Mouse (Mus musculus) retina, postnatal 1 day (tissue): ENCODE results near the gene Ccdc141.

ENCODE experiments used
- DNase-seq: peaks from one replicate; pipeline ENCODE4 v3.0.0-alpha.2; 2012

Ccdc141 gene

DNA sequence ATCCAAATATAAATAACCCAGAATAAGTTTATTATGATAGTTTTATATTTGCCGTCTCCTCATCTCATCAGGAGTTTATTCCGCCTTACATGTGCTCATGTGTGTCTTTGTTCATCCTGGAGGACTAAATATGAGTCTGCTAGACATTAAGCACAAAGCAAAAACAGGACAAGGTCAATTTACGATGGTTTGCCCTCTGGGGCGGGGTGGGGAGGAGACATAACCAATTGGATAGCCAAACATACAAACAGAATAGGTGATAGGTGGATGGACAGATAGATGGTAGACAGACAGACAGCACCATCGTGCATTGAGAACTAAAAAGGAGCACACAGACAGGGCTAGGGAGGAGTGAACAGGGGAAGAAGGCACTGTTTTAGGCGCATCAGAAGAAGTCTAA is 3.4 kb upstream of the Ccdc141 start:
- DNase-seq = no peak

DNA sequence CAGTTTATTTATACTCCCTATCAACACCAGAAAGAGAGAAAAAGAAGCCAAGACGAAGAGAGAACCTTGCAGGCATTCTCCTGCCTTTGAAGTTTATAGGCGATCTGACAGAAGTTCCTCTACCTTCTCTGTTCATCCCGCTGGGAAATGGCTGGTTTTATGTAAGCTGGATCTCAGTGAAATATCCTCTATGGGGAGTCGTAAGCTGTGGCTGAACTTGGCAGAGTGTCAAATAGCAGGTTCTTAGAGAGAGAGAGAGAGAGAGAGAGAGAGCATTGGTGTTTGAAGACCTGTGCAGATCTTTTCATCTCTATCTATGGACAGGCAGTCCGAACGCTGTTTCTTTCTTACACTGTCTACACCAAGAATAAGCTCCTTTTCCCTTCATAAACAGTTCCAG is 2.9 kb upstream of the Ccdc141 start:
- DNase-seq = no peak

DNA sequence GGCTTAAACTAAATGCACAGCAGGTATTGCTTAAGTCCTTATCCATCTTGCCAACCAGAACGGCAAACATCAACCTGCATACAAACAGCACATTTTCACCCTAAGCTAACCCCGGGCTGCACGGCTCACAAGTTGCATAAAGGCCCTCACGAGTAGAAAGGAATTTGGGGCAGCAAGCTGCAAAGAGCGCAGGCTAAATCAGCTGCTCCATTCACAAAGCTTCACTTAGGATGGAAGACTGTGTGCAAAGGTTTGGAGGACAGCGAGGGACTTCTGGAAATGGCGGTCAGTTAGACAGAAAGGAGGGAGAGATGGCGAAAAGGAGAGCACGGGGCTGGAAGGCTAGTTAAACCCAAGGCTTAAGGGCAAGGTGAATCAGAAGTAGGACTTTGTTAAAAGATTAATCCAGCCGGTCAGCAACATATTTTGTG is 1.8 kb upstream of the Ccdc141 start:
- DNase-seq = peak; percentile 62

DNA sequence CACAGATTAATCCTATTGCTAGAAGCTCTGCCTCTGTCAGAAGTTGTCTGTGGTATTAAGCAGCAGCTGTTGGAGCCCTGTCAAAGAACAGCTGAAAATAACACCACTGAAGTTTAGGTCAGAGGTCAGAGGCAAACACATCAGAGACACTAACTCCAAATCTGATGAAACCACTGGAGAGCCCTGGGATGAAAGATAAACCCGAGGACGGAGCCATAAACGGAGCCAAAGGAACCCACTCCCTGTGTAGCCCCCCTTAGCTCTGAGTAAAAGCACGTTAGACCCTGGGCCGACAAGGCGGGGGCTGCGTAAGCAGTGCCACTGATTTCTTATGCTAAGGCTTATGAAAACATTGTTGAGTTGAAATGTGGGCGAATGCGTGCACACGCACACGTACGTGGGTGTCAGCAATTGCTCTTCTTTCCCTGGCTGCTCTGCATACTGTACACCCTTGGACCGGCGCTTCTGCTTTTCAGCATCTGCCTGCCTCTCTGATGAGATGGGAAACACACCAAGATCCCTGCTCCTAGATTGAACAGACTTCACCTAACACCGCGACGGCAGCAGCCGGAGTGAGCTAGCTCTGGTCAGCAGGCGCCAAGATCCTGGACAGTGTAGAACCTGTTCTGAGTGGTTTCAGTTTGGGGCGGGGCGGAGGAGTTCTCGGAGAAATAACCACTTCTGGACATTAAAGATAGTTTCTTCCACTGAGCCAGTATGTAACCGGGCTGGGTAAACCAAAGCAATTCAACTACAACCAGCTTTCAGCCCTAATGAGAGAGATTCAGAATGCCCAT is 1.2 kb upstream of the Ccdc141 start:
- peak; percentile 48 for DNase-seq

DNA sequence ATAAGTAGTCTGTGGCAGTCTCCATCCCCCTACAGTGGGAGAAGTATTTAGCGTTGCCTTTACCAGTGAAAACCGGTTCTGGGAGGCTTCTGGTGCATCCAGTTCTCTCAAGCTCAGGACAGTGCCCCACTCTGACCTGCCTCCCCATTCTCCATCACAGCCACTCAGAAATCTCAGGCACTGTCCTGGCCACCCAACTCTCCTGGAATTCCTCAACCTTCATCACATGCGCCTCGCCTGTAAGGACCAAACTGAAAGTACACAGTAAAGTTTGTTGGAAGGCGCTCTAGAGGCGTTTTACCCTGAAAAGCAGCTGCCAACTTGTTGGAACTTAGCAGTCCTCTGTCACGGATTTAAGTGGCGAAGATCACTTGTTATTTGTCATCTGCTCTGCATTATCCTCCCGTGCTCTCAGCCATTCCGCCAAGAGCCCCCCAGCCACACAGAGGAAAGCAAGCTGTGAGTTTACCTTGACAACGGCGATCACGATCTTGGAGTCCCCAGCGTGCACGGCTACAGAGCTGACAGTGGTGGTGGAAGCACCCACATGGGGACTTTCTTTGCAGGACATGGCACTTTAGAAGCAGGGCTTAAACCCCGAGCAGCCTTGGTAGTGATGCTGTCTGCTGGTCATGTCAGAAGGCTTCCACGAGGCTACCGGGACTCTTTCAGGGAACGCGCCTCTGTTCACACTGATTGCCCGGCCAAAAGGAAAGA is 362 bp downstream of the Ccdc141 start:
- peak; percentile 61 for DNase-seq

DNA sequence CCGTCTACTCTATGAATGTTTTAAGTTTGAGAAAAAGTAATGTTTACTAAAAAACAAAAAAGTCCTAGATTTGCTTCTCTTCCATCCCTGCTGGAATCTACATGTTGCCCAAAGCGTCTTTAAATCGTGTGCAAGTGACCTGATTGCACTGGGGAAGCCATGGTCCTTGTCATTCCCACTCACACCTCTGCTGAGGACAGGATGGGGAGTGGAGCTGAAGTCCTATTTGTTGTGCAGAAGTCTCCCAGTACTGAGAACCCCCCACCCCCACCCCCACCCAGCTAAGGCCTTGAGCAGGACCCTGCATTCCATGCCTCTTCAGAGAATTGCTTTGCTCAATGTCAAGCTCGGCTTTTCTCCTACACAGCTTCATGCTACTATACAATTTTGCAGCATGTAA is 1.2 kb downstream of the Ccdc141 start:
- DNase-seq = no peak

DNA sequence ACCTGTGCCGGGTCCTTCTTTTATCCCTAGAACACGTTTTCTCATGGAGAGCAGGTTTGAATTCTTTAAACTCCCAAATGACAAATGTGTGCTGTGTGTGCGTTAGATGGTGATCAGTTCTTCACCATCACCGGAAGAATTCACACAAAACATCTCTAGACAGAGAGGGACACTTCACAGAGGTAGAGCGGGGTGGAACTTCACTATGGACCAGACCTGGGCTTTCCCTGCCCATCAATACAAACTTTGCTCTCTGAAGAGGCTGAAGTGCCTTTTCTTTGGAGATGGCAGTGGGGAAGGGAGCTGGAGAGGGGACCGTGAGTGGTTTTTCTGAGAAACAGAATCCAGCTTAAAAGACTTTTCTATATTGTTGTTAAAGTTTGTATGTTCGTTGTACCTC is 1.7 kb downstream of the Ccdc141 start:
- no peak for DNase-seq

DNA sequence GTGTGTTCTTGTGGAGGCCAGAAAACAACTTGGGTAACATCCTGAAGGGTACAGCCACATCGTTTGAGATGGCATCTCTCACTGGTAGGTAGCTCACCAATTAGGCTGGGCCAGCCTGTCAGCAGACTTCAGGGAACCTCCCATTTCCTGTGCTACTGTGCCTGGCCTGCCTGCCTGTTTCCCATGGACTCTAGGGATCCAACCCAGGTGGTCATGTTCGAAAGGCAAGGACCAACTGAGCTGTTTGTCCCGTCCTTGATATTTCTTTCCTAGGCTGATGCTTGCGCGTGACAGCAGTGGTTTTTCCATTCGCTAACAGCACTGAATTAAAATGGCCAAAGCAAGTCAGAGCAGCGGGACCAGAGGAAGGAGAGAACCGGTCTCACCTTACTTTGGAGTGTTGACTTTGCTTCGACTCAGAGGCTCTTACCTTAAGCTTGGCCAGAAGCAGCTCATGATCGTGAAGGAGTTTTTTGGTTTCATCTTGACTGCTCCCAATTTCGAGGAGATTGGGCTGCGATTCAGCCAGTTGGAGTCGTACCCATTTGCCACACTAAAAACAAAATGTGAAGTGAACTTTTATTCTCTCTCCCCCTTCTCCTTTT is 2.3 kb downstream of the Ccdc141 start:
- no peak for DNase-seq

DNA sequence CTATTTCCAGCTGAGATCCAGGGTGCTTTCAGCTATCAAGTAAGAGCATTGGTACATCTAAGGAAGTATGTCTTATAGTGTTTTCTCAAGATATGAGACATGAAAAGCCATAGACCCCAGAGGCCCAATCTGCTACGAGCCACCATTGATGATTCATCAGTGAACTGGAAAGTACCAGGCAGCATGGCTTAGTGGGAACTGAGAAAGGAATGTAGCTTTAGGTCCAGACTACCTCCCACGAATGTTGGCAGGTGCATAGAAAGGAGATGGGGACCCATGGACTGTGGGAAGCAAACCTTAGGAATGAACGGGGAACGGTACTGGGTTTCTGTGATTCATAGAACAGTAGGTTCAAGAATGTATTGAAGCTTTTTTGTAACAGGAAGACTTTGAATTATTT is 4.1 kb downstream of the Ccdc141 start:
- DNase-seq = no peak

DNA sequence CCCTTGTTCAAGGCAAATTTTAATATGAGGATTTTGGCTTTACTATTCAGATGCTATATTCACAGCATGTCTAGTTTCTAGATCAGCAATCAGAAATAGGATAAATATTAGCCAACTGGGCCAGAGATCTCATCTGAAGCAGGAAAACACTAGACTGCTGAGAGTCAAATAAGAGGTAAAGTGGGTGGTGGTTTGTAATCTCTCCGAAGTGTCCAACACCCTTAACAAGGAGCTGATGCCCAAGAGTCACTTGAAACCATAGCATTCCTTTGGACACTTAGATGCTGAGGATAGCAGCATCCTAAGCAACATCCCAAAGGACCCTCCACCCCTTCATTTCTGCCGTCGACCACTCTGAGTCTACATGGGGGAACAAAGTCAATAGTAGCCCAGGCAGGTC is 5.8 kb downstream of the Ccdc141 start:
- no peak for DNase-seq

DNA sequence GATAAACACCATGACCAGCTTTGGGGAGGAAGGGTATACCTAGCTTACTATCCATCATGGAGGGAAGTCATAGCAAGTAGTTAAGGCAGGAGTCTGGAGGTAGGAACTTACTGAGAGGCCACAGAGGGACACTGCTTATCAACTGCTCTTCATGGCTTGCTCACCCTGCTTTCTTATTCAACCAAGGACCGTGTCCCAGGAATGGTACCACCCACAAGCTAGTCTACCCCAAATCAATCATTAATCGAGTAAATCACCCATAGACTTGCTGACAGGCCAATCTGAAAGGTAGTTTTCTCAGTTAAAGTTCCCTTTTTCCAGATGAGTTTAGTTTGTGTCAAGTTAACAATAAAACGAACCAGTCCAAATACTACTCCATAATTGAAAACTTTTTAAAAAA is 7.1 kb downstream of the Ccdc141 start:
- no peak for DNase-seq

DNA sequence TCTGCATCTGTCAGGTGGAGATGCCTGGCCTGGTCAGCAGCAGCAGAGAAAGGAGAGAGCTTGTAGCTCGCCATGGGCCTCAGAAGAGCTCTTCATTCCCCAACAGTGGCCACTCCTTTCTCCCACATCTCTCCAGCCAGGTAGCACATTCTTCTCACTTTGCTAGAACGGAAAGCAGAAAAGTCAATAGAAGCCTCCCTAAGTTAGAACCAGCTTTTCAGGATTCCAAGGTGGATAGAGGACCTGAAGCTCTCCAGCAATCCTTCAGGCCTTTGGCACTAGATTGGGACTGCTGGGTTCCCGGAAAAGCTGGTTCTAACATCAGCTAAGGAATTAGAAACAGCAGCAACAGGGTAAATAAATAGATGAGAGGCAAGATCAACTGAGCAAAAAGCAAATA is 8.3 kb downstream of the Ccdc141 start:
- DNase-seq = no peak

DNA sequence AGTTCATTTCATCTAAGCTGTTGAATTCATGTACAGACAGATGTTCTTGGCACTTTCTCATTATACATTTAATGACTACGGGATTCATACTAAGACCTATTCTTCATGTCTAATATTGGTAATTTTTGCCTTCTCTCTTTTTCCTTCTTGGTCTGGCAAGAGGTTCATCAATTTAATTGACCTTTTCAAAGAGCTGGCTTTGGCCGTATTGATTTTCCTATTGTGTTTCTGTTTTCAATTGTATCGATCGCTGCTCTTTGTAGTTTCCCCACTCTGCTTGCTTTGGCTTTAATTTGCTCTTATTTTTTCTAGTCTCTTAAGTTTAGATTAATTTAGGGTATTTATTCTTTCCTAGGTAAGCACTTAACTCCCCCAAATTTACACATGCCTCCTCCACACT is 12.9 kb downstream of the Ccdc141 start:
- no peak for DNase-seq

DNA sequence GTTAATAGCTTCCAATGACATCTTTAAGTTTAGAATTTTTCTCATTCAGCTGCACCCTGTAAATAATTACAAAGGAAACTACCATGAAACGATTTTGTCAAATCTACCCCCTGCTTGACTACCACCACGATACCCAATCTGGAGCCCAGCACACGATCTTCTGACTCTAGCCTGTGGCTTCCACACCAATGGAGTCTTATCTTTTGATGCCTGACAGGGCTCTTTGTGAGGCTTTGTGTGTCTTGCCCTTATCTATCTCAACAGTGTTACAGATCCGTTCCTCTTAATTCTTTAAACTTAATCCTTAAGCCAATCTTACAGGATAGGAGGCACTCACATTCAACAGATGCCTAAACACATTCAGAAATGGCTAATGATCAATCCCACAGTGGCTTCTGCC is 16.4 kb downstream of the Ccdc141 start:
- DNase-seq = no peak

DNA sequence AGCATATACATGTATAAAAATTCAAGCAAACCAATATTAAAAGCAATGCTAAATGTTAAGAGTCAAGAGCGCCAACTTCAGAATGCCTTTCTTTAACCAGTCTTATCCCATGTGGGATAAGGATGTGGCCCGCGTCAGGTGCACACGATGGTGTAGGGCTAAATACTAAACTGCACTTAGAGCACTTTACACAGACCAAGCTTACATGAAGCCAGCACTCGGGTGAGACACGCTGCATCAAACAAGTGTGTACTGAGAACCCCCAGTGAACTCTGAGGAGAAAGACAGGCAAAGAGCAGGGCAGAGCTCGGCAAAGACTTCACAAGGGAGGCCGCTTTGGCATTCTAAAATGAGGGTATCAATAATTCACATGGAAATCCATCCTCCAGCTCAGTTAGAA is 19.2 kb downstream of the Ccdc141 start:
- DNase-seq = no peak

DNA sequence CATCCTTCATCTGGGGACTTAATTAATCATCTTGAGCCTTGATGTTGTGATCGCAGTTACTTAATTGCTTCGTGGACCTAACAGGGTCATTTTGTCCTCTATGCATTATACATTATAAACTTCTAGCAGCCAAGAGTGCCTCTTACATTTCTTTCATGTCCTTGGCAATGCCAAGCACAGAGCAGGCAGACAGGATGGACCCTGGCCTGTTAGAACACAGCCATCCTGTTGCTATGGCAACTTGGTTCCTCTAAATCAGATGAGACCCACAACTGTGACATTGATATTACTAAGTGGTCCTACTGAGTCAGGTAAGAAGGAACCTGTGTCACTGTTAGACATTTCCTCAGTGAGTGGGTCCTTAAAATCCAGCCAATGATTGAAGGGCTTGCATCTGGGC is 20.9 kb downstream of the Ccdc141 start:
- DNase-seq = no peak

DNA sequence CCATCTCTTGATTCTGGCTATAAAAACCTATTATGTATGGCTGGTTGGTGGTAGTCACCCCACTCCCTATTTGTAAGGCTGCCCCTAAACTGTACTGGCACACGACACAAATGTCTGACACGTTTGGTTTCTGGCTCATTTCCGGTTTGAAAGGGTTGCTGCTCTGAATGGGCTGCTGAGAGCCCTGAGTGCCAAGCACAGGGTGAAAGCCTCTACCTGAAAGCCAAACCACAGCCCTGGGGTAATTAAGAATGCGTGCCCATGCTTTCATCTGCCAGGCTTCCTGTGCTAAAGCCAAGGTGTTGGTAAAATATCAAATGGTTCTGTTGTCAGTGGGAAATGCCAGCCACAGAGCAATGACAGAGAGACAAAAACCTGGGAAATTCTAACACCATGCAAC is 22.2 kb downstream of the Ccdc141 start:
- no peak for DNase-seq

DNA sequence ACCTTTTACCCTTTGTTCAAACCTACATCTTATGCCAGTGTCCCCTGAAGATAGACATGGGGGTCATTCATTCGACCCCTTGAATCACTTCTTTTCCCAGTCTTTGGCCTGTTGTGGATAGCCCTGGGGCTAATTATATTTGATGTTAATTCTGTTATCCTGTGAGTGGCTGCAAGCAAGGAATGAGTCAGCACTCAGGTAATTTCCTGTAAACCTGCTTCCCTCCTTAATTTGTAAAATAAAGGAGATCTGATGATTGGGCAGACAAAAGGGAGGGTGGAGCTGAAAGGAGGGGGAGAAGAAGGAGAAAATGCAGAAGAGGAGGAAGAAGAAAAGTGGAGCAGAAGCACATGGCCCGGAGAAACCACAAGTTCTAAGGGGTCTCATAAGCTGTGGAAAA is 23.5 kb downstream of the Ccdc141 start:
- no peak for DNase-seq

DNA sequence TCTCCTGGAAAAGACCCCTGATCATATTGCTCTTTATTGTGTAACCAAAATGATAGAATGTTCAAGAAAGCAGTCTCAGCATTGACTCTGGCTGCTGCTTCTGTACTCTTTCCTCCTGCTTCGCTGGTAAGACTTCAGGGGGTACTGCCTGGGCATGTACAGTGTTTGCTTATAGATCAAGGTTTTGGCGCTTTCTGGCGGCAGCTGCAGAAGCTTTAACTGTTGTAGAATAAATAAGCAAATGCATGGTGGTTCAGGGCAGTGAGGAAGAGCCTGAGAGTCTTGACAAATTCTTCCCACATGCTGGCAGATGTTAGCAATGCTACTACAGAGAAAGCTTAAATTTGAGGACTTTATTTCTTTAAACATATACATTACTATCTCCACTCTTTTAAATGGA is 24.1 kb downstream of the Ccdc141 start:
- DNase-seq = no peak

DNA sequence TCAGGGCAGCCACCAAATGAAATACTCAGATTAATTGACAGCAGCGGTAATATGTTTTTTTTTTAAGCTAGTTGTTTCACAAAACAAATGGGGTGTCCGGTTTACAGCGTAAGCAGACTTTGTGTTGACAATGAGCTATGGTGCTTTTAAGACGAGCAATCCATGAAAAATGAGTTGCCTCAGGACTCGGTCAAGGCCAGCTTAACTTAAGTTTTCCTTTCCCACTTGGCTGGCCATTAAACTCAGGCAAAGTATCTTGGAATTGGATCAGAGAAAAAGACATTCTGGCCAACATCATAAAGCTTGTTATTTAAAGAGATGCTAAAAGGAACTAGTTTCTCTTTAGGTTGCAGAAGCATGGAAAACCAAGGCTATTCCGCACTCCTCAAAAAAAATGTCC is 26.9 kb downstream of the Ccdc141 start:
- no peak for DNase-seq

DNA sequence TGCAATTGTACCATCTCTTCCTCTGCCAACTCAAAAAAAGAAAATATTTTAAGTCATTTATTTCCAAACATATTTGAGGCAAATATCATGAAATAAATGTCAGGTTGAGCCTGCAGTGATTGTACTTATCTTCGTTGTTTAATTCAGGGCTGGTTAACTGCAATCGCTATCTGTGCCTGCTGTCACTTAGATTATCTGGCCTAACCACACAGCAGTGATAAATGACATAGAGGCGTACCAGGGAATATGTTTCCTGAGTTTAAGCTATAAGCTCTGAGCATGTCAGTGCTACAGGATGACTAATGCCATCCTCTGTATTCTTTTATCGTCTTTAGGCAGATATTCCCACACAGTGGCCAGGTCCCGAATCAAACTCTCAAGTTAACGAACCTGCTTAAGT is 31.6 kb downstream of the Ccdc141 start:
- DNase-seq = no peak

DNA sequence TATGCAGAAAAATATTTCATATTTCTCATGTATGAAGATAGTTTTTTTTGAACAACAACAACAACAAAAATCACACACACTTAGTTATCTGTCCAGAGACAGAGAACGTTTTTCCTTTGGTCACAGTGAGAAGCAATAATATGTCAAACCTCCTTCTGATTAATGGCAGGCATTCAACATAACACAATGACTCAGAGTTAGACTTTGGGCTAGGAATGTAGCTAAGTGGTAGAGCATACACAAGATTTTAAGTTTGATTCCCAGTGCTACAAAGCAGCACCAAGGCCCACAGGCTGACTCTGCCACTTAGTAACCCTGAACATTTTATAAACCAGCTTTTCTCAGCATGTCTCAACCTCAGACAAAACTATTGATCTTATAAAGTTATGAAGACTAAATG is 35.5 kb downstream of the Ccdc141 start:
- DNase-seq = no peak

DNA sequence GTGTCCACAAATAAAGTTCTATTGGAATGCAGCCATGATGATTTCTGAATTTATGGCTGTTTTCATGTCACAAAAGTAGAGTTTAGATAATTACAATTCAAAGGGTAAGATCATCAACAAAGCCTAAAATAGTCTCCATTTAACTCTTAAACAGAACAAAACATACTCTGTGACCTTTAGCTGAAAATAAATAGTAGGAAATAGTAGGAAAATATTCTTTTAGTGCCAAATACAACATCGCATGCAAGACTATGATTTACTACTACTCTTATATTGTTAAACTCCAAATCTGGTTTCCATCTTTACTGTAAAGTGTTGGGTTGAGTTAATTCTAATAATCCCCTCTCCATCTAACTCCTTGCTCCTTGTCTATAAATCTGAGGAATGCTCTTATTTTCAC is 37.0 kb downstream of the Ccdc141 start:
- DNase-seq = no peak

DNA sequence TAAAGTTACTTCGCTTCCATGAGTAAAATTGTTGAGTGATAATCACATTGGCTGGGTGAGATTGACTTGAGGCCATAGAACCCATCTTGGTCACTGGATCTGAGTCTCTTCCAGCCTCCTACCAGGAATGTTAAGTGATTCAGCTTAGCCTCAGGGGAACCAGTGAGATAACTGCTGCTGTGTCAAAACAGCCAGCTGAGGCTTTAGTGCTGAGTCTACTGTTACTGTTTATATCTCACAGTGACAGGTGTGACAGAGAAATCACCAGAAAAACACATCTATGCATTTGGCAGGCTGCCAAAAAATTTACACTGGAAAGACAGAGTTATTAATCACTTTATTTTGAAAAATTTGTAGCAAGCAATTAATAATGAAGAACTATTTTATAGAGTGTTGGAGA is 43.5 kb downstream of the Ccdc141 start:
- peak; percentile 30 for DNase-seq
